In the genomic region with DNA sequence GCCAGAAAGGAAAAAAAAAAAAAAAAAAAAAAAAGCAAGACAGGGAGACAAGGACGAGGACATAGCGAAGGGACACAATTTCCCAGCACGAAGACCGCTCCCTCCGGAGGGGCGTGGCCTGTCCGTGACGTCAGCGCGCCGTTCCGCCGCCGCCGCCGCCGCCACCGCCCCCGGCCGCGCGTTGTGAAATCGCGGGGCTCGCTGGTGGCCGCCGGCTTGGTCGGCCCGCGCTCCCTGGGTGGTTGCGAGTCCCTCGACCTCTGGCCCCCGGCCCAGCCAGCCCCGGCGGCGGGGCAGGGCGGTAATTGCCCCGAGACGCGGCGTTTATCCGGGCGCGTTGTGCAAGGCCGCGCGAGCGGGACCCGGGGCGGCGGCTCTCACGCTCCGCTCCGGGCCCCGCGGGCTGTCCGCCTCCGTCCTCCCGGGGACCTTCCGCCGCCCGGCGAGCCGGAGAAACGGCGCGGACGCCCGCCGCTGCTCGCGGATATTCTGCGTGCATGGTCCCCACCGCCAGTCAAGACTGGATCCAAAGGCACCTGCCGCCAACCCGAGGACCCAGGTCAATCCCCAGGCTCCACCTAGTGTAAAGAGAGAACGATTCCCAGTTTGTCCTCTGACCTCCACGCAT, we compare ENCODE assay signal across 8 mouse cellular contexts. TPM values are rescaled to one million over a fixed set of nuclear protein-coding genes. Genes with fewer than 3 reads are reported as not detected.
A peak's percentile ranks its signal among the peaks of the same experiment; 100 is the strongest.
DNase-seq lines count a peak whose midpoint lies in the region; ATAC-seq lines count a peak whose summit lies in the region.

No protein-coding gene starts in this region.

- peak; percentile 76 for ATAC-seq in erythroid progenitor cell, adult 5-6 weeks (replicated peaks; ENCODE audit: low FRiP score, poor library complexity, severe bottlenecking)
- peak; percentile 78; the same call in 1 of the 2 replicates for ATAC-seq in heart, embryonic 13.5 days (ENCODE audit: extremely low read depth, insufficient number of reproducible peaks, low FRiP score, low TSS enrichment)
- peak; percentile 76 for ATAC-seq in liver, embryonic 12.5 days

- no peaks in the 10 kb centered on the region for H3K9me3 ChIP-seq in heart, embryonic 13.5 days
- H3K9me3 ChIP-seq in liver, embryonic 12.5 days (replicated peaks), result no peaks in the 10 kb centered on the region

- peak overlapping the region; percentile 89 for H3K4me2 ChIP-seq in heart, embryonic 13.5 days
- peak overlapping the region; percentile 99 for H3K4me2 ChIP-seq in liver, embryonic 12.5 days

- WGBS in heart, embryonic 13.5 days, result under 1% methylated on average over 60 of the region's 78 CpGs
- WGBS in liver, embryonic 12.5 days (ENCODE audit: insufficient replicate concordance), result 1% methylated on average over 73 of the region's 78 CpGs

- peak overlapping the region; percentile 56; the same call in 1 of the 2 replicates for H3K27ac ChIP-seq in brown adipose tissue, adult 24 weeks (replicated peaks; ENCODE audit: low read depth, low read length)
- H3K27ac ChIP-seq in heart, embryonic 13.5 days (replicated peaks), result peak overlapping the region; percentile 70
- 0 out of 2 replicates have a peak overlapping the region, but pooled peaks have one; percentile 54 for H3K27ac ChIP-seq in liver, embryonic 12.5 days

- peaks cover 3% of the 10 kb centered on the region; the same call in 1 of the 2 replicates for H3K4me1 ChIP-seq in brown adipose tissue, adult 24 weeks (ENCODE audit: control insufficient read depth, insufficient read depth, insufficient read length, low read length)
- peaks cover 25% of the 10 kb centered on the region for H3K4me1 ChIP-seq in heart, embryonic 13.5 days
- peaks cover 11% of the 10 kb centered on the region for H3K4me1 ChIP-seq in liver, embryonic 12.5 days

- H3K36me3 ChIP-seq in heart, embryonic 13.5 days, result no peaks in the 10 kb centered on the region
- H3K36me3 ChIP-seq in liver, embryonic 12.5 days, result no peaks in the 10 kb centered on the region
- H3K36me3 ChIP-seq in splenic B cell, adult 2 months (ENCODE audit: control insufficient read depth, insufficient read depth, low read length, poor library complexity, severe bottlenecking), result no peaks in the 10 kb centered on the region

- DNase-seq in CD4-positive helper T cell, adult 2 months (ENCODE audit: low read depth, low spot score), result peak; percentile 76
- peak; percentile 91 for DNase-seq in kidney, postnatal 14 days
- DNase-seq in naive thymus-derived CD4-positive, alpha-beta T cell, adult 2 months (ENCODE audit: low read depth), result peak; percentile 76
- DNase-seq in splenic B cell, adult 2 months (ENCODE audit: low read depth, low spot score), result peak; percentile 73

- peaks cover 68% of the 10 kb centered on the region for H3K27me3 ChIP-seq in heart, embryonic 13.5 days (replicated peaks)
- H3K27me3 ChIP-seq in liver, embryonic 12.5 days (replicated peaks), result peaks cover 82% of the 10 kb centered on the region
- no peaks in the 10 kb centered on the region for H3K27me3 ChIP-seq in splenic B cell, adult 2 months (ENCODE audit: control insufficient read depth, insufficient read depth, low read length, poor library complexity, severe bottlenecking)

- peak overlapping the region; percentile 94 for H3K9ac ChIP-seq in heart, embryonic 13.5 days
- peak overlapping the region; percentile 77 for H3K9ac ChIP-seq in liver, embryonic 12.5 days

- H3K4me3 ChIP-seq in brown adipose tissue, adult 24 weeks (ENCODE audit: insufficient read depth, low read depth, low read length), result peak overlapping the region; percentile 84
- peak overlapping the region; percentile 80 for H3K4me3 ChIP-seq in heart, embryonic 13.5 days
- H3K4me3 ChIP-seq in liver, embryonic 12.5 days, result peak overlapping the region; percentile 73

RNA-seq across cellular contexts. Expression of a gene that starts 38.5 kb away (rescaled TPM):
- not detected in 2 replicates for polyA plus RNA-seq in brown adipose tissue, adult 24 weeks (2012; ENCODE audit: insufficient read depth, insufficient read length, missing spikeins)
- total RNA-seq in erythroid progenitor cell, adult 5-6 weeks (2015; ENCODE audit: low replicate concordance), result not detected in 2 replicates
- not detected in 2 replicates for total RNA-seq in erythroid progenitor cell, adult 5-6 weeks (2017; ENCODE audit: low replicate concordance)
- polyA plus RNA-seq in heart, embryonic 13.5 days (2015; fragmentation: Nextera tagmentation; extraction: Ambion mirVana), result not detected in 2 replicates
- polyA plus RNA-seq in liver, embryonic 12.5 days (2016; fragmentation: Nextera tagmentation; extraction: Ambion mirVana), result 0.08 TPM in 1 of 2 replicates, not detected in the other

Comparison
In these comparisons a context has a peak if more than half of its experiments do, and no peak if none do; other contexts are left out.
1. Peak in every context shown above with its lines: DNase-seq, ATAC-seq, H3K4me3 ChIP-seq and H3K27ac ChIP-seq.